In genomic region chr17:30046654-30047053, GRCm38 (mm10) we compare ENCODE assay signal across 5 mouse cellular contexts.
"Had no signal": no experiment of that assay in that cellular context is flagged by ENCODE, and none has a peak within 500 bp of the region (broad histone marks: within the 10 kb centered on the region; RNA-seq: fewer than 3 reads in every experiment).

No protein-coding gene starts in this region.

- DNase-seq: kidney, adult 2 months; kidney, postnatal 14 days; lung, postnatal 14 days; right cerebral cortex, postnatal 14 days; thymus, adult 18-20 months had no signal
